Mouse (Mus musculus): ENCODE results near the gene Eprs. TPM values are rescaled to one million over a fixed set of nuclear protein-coding genes. Genes with fewer than 3 reads are reported as not detected.

The Eprs gene
- polyA plus RNA-seq, 1 experiment = 94.5 TPM

GRCm38 (mm10) chr1:185401615-185402014 is 38.8 kb downstream of the Eprs start:
- no peak overlapping the region for H3K4me3 ChIP-seq
- no peak for TF ChIP-seq POLR2AphosphoS2 (IDR thresholded peaks at IDR 0.05; ENCODE audit: insufficient read length, low read depth)
- no peak for TF ChIP-seq SRF (IDR thresholded peaks at IDR 0.05; ENCODE audit: control insufficient read depth, insufficient read length, low read depth)
- TF ChIP-seq TCF12 (IDR thresholded peaks at IDR 0.05; ENCODE audit: insufficient read depth, poor library complexity, severe bottlenecking) = no peak
- TF ChIP-seq REST (IDR thresholded peaks at IDR 0.05; ENCODE audit: insufficient read depth, insufficient read length) = no peak
- TF ChIP-seq E2F4 (IDR thresholded peaks at IDR 0.05; ENCODE audit: insufficient read depth) = no peak
- TF ChIP-seq MYOG (IDR thresholded peaks at IDR 0.05; ENCODE audit: control insufficient read depth in 1 of 3, insufficient read depth in 1 of 3, insufficient read length in 2 of 3, low read depth in 2 of 3) = no peak
- TF ChIP-seq MYOD1 (IDR thresholded peaks at IDR 0.05; ENCODE audit: control insufficient read depth in 1 of 3, insufficient read length in 2 of 3, low read depth in 2 of 3) = no peak
- TF ChIP-seq USF1 (IDR thresholded peaks at IDR 0.05; ENCODE audit: low read depth) = no peak
- no peak for TF ChIP-seq POLR2A (IDR thresholded peaks at IDR 0.05; ENCODE audit: insufficient read length, low read depth)
- TF ChIP-seq MAX (IDR thresholded peaks at IDR 0.05; ENCODE audit: low read depth) = no peak
- no peak for TF ChIP-seq CEBPB (IDR thresholded peaks at IDR 0.05; ENCODE audit: insufficient read depth, poor library complexity, severe bottlenecking)
- no peak for TF ChIP-seq TCF3 (IDR thresholded peaks at IDR 0.05; ENCODE audit: insufficient read length, low read depth)
- peaks cover 6% of the 10 kb centered on the region for H3K79me2 ChIP-seq (ENCODE audit: control insufficient read depth, insufficient read depth)
- no peaks in the 10 kb centered on the region for H3K27me3 ChIP-seq (ENCODE audit: control insufficient read depth, insufficient read depth, insufficient read length)
- H3K4me2 ChIP-seq (ENCODE audit: low read depth) = no peak overlapping the region
- no peak overlapping the region for H3ac ChIP-seq (ENCODE audit: control insufficient read depth, insufficient read length)
- H3K36me3 ChIP-seq (ENCODE audit: control insufficient read depth, insufficient read depth) = peaks cover 81% of the 10 kb centered on the region

DNA sequence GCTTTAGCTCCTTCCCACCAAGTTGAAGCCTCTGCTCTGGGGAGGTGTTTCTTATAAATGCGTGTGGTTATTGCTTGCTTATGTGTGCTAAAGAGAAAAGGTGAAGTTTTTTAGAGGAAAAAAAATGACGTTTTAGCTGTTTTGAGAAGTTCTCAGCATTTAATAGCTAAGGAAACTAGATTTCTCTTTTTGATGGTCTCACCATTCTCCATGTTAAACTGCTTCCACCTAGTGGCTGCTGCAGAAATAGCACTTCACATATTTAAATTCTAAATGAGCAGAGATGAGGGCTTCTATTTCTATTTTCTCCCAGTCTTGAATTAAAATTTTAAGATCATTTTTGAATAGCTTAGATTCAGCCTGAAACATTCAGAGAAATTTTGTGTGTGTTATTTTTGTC is 41.2 kb downstream of the Eprs start:
- Histone ChIP-seq H3K36me3 (ENCODE audit: control insufficient read depth, insufficient read depth) (peaks cover 91% of the 10 kb centered on the region), H3K4me3 (no peak overlapping the region)

GRCm38 (mm10) chr1:185405921-185406320 is 43.1 kb downstream of the Eprs start:
- Histone ChIP-seq H3ac (ENCODE audit: control insufficient read depth, insufficient read length) (no peak overlapping the region), H3K79me2 (ENCODE audit: control insufficient read depth, insufficient read depth) (peaks cover 6% of the 10 kb centered on the region), H3K4me3 (no peak overlapping the region), H3K4me2 (ENCODE audit: low read depth) (no peak overlapping the region), H3K36me3 (ENCODE audit: control insufficient read depth, insufficient read depth) (peaks cover 96% of the 10 kb centered on the region), H3K27me3 (ENCODE audit: control insufficient read depth, insufficient read depth, insufficient read length) (no peaks in the 10 kb centered on the region)
- TF ChIP-seq POLR2AphosphoS2 (IDR thresholded peaks at IDR 0.05; ENCODE audit: insufficient read length, low read depth) (no peak), MYOD1 (IDR thresholded peaks at IDR 0.05; ENCODE audit: control insufficient read depth in 1 of 3, insufficient read length in 2 of 3, low read depth in 2 of 3) (no peak), USF1 (IDR thresholded peaks at IDR 0.05; ENCODE audit: low read depth) (no peak), SRF (IDR thresholded peaks at IDR 0.05; ENCODE audit: control insufficient read depth, insufficient read length, low read depth) (no peak), TCF3 (IDR thresholded peaks at IDR 0.05; ENCODE audit: insufficient read length, low read depth) (no peak), TCF12 (IDR thresholded peaks at IDR 0.05; ENCODE audit: insufficient read depth, poor library complexity, severe bottlenecking) (no peak), MYOG (IDR thresholded peaks at IDR 0.05; ENCODE audit: control insufficient read depth in 1 of 3, insufficient read depth in 1 of 3, insufficient read length in 2 of 3, low read depth in 2 of 3) (no peak), CEBPB (IDR thresholded peaks at IDR 0.05; ENCODE audit: insufficient read depth, poor library complexity, severe bottlenecking) (no peak), POLR2A (IDR thresholded peaks at IDR 0.05; ENCODE audit: insufficient read length, low read depth) (no peak), E2F4 (IDR thresholded peaks at IDR 0.05; ENCODE audit: insufficient read depth) (no peak), REST (IDR thresholded peaks at IDR 0.05; ENCODE audit: insufficient read depth, insufficient read length) (no peak), MAX (IDR thresholded peaks at IDR 0.05; ENCODE audit: low read depth) (no peak)

More for the DNA sequence above, 41.2 kb downstream of the Eprs start:
- Histone ChIP-seq H3K4me2 (ENCODE audit: low read depth) (no peak overlapping the region), H3K79me2 (ENCODE audit: control insufficient read depth, insufficient read depth) (peaks cover 6% of the 10 kb centered on the region), H3ac (ENCODE audit: control insufficient read depth, insufficient read length) (no peak overlapping the region), H3K27me3 (ENCODE audit: control insufficient read depth, insufficient read depth, insufficient read length) (no peaks in the 10 kb centered on the region)
- TF ChIP-seq MYOD1 (IDR thresholded peaks at IDR 0.05; ENCODE audit: control insufficient read depth in 1 of 3, insufficient read length in 2 of 3, low read depth in 2 of 3) = no peak
- TF ChIP-seq POLR2A (IDR thresholded peaks at IDR 0.05; ENCODE audit: insufficient read length, low read depth) = no peak
- no peak for TF ChIP-seq SRF (IDR thresholded peaks at IDR 0.05; ENCODE audit: control insufficient read depth, insufficient read length, low read depth)
- TF ChIP-seq REST (IDR thresholded peaks at IDR 0.05; ENCODE audit: insufficient read depth, insufficient read length) = no peak
- TF ChIP-seq E2F4 (IDR thresholded peaks at IDR 0.05; ENCODE audit: insufficient read depth) = no peak
- no peak for TF ChIP-seq USF1 (IDR thresholded peaks at IDR 0.05; ENCODE audit: low read depth)
- no peak for TF ChIP-seq MYOG (IDR thresholded peaks at IDR 0.05; ENCODE audit: control insufficient read depth in 1 of 3, insufficient read depth in 1 of 3, insufficient read length in 2 of 3, low read depth in 2 of 3)
- no peak for TF ChIP-seq TCF12 (IDR thresholded peaks at IDR 0.05; ENCODE audit: insufficient read depth, poor library complexity, severe bottlenecking)
- TF ChIP-seq CEBPB (IDR thresholded peaks at IDR 0.05; ENCODE audit: insufficient read depth, poor library complexity, severe bottlenecking) = no peak
- TF ChIP-seq MAX (IDR thresholded peaks at IDR 0.05; ENCODE audit: low read depth) = no peak
- no peak for TF ChIP-seq TCF3 (IDR thresholded peaks at IDR 0.05; ENCODE audit: insufficient read length, low read depth)
- TF ChIP-seq POLR2AphosphoS2 (IDR thresholded peaks at IDR 0.05; ENCODE audit: insufficient read length, low read depth) = no peak

GRCm38 (mm10) chr1:185409831-185410230 is 47.0 kb downstream of the Eprs start:
- Histone ChIP-seq H3ac (ENCODE audit: control insufficient read depth, insufficient read length) (no peak overlapping the region), H3K4me2 (ENCODE audit: low read depth) (no peak overlapping the region), H3K4me3 (no peak overlapping the region), H3K36me3 (ENCODE audit: control insufficient read depth, insufficient read depth) (peaks cover 98% of the 10 kb centered on the region), H3K27me3 (ENCODE audit: control insufficient read depth, insufficient read depth, insufficient read length) (no peaks in the 10 kb centered on the region), H3K79me2 (ENCODE audit: control insufficient read depth, insufficient read depth) (no peaks in the 10 kb centered on the region)
- no peak for TF ChIP-seq POLR2AphosphoS2 (IDR thresholded peaks at IDR 0.05; ENCODE audit: insufficient read length, low read depth)
- TF ChIP-seq CEBPB (IDR thresholded peaks at IDR 0.05; ENCODE audit: insufficient read depth, poor library complexity, severe bottlenecking) = no peak
- TF ChIP-seq TCF12 (IDR thresholded peaks at IDR 0.05; ENCODE audit: insufficient read depth, poor library complexity, severe bottlenecking) = no peak
- no peak for TF ChIP-seq MYOG (IDR thresholded peaks at IDR 0.05; ENCODE audit: control insufficient read depth in 1 of 3, insufficient read depth in 1 of 3, insufficient read length in 2 of 3, low read depth in 2 of 3)
- no peak for TF ChIP-seq REST (IDR thresholded peaks at IDR 0.05; ENCODE audit: insufficient read depth, insufficient read length)
- TF ChIP-seq MAX (IDR thresholded peaks at IDR 0.05; ENCODE audit: low read depth) = no peak
- no peak for TF ChIP-seq MYOD1 (IDR thresholded peaks at IDR 0.05; ENCODE audit: control insufficient read depth in 1 of 3, insufficient read length in 2 of 3, low read depth in 2 of 3)
- TF ChIP-seq SRF (IDR thresholded peaks at IDR 0.05; ENCODE audit: control insufficient read depth, insufficient read length, low read depth) = no peak
- no peak for TF ChIP-seq E2F4 (IDR thresholded peaks at IDR 0.05; ENCODE audit: insufficient read depth)
- no peak for TF ChIP-seq TCF3 (IDR thresholded peaks at IDR 0.05; ENCODE audit: insufficient read length, low read depth)
- TF ChIP-seq POLR2A (IDR thresholded peaks at IDR 0.05; ENCODE audit: insufficient read length, low read depth) = no peak
- TF ChIP-seq USF1 (IDR thresholded peaks at IDR 0.05; ENCODE audit: low read depth) = no peak

Measured in myocyte (in vitro differentiated cells).